Mouse (Mus musculus) layer of hippocampus, postnatal 36 days (tissue): ENCODE measurements around the gene Olfr218. TPM values are rescaled to one million over a fixed set of nuclear protein-coding genes. Genes with fewer than 3 reads are reported as not detected.
"Not testable (repeated sequence)": the region's sequence is repeated elsewhere in the genome, so short reads cannot be mapped to it uniquely, and the experiment has no call there.

Experiments used
- DNase-seq, 2 experiments: peaks; one replicate each; pipeline ENCODE4 v3.0.0; 2022
- total RNA-seq, 2 experiments: library from RNA; stranded (reverse); gene quantifications; 2 replicates each; pipeline ENCODE4 v1.2.3; 2021

Gene Olfr218
- not detected for total RNA-seq

- no peak for DNase-seq
Measured at GRCm38 (mm10) chr1:173197508-173197907, at the start of gene Olfr218. TSS of gene Olfr218 (plus strand) at chr1:173197808.

DNA sequence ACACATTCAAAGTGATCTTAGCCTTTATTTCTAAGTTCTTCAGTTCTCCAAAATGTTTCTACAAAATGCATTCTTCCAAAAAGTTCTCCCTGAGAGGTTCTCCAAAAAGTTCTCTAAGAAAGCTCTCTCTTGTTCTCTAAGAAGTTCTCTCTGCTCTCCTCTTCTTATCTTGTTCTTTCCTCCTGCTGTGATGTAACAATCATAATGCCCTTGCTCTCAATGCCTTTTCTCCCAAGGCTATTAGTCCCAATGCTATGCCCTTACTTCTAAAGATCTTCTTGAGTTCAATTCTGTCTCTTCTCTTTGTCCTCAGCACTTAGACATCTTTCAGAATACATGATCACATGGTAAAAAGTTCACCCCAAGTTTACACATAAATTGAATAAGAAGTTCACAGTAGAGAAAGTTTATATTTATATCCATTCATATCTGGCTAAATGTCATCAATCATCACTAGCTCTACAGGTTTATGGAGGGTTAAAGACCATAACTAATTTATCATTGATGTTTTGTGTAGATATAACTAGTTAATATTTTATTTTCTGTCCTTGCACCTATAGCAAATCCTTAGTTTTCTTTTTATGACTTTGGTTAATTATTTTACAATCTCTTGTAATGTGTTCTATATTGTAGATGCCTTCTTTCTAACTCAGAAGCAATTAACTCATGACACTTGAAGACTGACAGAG lies 23.3 kb upstream of the Olfr218 start:
- DNase-seq = no peak

DNA sequence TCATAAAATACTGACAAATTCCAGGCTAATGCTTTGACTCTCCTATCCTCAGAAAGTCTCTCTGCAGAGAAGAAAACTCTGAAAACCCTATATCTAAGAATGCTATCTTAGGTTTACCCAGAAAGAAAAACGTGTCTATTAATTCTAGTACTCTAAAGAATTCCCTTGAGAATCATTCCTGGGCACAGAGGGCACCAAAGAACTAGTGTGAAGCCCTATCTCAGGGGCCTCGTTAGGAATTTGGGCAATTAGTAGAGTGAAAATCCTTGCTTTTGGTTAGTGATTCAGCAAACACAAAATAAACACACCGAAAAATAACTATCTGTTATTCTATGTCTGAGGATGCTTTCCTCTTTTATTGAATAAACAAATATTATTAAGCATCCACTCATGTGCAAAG lies 7.1 kb upstream of the Olfr218 start, which contains the start of gene Olfr1406:
Gene Olfr1406 (minus strand): TSS at position 101 of the 400 bp plus-strand sequence.
- no peak for DNase-seq

GRCm38 (mm10) chr1:173192059-173192458 lies 5.5 kb upstream of the Olfr218 start:
- DNase-seq = no peak

DNA sequence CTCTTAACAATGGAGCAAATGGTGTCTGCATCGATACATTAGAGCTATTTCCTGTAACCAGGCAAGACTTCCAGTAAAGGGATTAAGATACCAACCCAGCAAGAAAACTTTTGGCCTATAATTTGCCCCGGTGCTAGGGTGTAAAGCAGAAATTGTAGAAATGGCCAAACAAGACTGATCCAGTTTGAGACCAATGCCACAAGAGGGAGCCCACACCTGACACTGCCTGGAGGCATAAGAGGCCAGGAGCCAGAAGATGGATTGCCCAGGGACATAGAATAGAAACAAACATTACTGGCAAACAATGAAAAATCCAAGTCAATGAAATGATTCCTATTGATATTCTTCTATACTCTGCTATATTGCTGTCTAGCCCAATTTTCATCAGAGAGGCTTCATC lies 1.2 kb upstream of the Olfr218 start:
- no peak for DNase-seq

GRCm38 (mm10) chr1:173212092-173212491 lies 14.5 kb downstream of the Olfr218 start, which contains the start of gene Olfr1404:
TSS of gene Olfr1404 (plus strand) at chr1:173212392.
- DNase-seq = no peak

DNA sequence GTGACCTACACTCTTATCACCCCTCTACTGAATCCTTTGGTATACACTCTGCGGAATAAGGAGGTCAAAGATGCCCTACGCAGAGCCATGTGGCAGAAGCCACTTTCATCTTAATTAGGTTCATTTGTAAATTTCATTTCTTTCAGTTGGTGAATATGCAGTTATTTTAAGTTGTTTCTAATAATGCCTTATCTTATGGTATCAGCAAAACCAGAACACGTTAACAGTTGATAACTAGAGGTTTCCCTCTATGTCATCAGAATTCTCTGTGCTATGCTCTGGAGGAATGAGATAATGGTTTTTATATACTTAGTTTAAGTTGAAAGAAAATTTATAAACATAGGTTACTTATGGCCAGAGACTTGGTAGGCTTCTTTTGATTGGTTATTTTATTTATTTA lies 18.9 kb downstream of the Olfr218 start:
- no peak for DNase-seq

DNA sequence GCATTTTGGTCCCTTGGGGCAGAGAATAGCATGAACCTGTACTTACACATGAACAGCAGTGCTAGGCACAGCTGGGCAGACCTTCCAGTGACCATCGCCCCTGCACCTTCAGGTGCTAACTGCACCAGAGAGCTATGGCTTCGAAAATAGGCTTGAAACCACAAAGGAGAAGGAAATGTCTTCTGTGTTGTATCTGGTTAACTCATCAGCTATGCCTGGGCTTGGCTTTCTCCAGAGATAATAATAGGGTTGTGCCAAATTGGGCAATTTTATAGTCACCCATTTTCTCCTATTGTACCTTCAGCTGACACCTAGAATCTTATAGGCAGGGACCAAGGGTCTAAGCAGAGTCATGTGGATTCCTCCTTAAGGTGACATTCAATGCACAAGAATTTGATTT lies 29.5 kb downstream of the Olfr218 start, which contains the start of gene Fcer1a:
Gene Fcer1a (minus strand): TSS at position 134 of the 400 bp plus-strand sequence.
- no peak for DNase-seq

DNA sequence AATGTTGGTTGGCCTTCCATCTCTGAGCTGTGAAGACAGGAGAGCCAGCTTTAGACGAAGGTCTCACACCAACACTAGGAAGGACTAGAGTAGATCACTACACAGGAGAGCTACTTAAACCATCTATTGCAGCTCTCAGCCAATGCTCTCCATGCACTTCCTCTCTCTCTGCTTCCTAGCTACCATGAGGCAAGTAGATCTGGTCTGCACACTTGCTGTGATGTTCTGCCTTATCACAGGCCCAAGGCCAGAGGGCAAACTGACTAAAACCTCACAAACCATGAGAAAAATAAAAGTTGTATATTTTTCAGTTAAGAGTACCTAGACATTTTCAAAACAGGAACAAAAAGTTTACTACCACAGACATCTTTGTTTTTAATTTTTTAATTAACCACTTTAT lies 39.4 kb downstream of the Olfr218 start:
- not testable (repeated sequence) for DNase-seq

GRCm38 (mm10) chr1:173249888-173250287 lies 52.3 kb downstream of the Olfr218 start:
- DNase-seq = no peak

Other genes starting within 250 kb of the Olfr218 start
- not detected for gene Olfr16, start 247.4 kb upstream of the Olfr218 start, total RNA-seq
- gene Olfr1408, start 60.4 kb upstream of the Olfr218 start, total RNA-seq = not detected
- gene Olfr1406, start 7.2 kb upstream of the Olfr218 start, total RNA-seq = not detected
- not detected for gene Olfr1404, start 14.6 kb downstream of the Olfr218 start, total RNA-seq
- gene Fcer1a, start 29.4 kb downstream of the Olfr218 start, total RNA-seq = not detected
- gene Olfr418, start 68.2 kb downstream of the Olfr218 start, total RNA-seq = not detected
- gene Mptx2, start 80.0 kb downstream of the Olfr218 start, total RNA-seq = not detected
- 10 to 100 TPM; 73.7 to 76.2 TPM for gene Ackr1, start 135.9 kb downstream of the Olfr218 start, total RNA-seq
- gene Aim2, start 153.1 kb downstream of the Olfr218 start, total RNA-seq = 1 to 10 TPM; 2.9 to 3.7 TPM
- gene Cadm3, start 169.9 kb downstream of the Olfr218 start, total RNA-seq = 100 to 1,000 TPM; 366 to 384 TPM